Mouse (Mus musculus) erythroblast, embryonic 14.5 days (primary cell): ENCODE data around the gene Rasgef1a.

Source experiments
- GATA1 ChIP-seq: IDR thresholded peaks from 2 replicates; pipeline ENCODE4 v1.6.1; 2012; ENCODE audit warnings: low read length, inconsistent platforms, mixed read lengths
- TAL1 ChIP-seq: IDR thresholded peaks from 3 replicates; pipeline ENCODE4 v1.6.1; 2012; ENCODE audit warnings: low read length, inconsistent platforms, mixed read lengths

DNA sequence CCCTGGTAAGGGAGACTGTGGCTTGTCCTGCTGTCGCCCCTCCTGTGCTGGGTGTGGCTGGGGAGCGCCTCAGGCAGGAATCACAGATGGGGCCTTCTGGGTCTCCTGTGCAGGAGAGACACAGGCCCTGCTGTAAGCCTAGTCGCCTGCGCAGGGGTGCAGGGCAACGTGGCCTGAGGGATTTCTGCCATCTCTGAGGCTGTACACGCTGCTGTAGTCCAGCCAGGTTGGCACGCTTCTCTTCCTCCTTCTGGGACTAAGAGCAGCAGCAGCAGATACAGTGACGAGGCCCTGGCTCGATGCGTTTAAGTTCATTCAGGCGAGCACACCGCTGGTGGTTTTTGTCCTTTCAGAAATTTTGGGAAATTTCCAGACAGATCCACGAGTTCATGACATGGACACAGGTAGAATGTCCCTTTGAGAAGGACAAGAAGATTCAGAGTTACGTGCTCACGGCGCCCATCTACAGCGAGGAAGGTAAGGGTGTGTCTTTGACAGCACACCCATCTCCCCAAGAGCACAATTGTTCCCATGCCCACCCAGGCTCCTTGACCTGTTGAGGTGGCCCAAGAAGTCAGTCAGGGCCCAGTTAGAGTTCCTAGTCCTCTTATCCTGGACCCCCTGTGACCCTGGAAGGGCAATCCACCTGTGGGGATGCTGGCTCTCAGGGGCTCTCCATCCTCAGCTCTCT, 77.7 kb downstream of the Rasgef1a start:
- TF ChIP-seq TAL1 (no peak), GATA1 (no peak)
